In genomic region chr10:21196646-21197116, GRCm38 (mm10) we compare ENCODE assay signal across 12 mouse cellular contexts. TPM values are rescaled to one million over a fixed set of nuclear protein-coding genes. Genes with fewer than 3 reads are reported as not detected.
DNase-seq lines count a peak whose midpoint lies in the region; ATAC-seq and TF ChIP-seq lines count a peak whose summit lies in the region.
"Had no signal": no experiment of that assay in that cellular context is flagged by ENCODE, and none has a peak within 500 bp of the region (broad histone marks: within the 10 kb centered on the region; RNA-seq: fewer than 3 reads in every experiment).

No protein-coding gene starts in this region.

- TF ChIP-seq EP300 in liver, postnatal 0 days (IDR thresholded peaks at IDR 0.05; ENCODE audit: low read depth): peak; percentile 97

- peak overlapping the region; percentile 14; the same call in 1 of the 2 replicates for H3K4me2 ChIP-seq in heart, embryonic 11.5 days
- H3K4me2 ChIP-seq in liver, postnatal 0 days (ENCODE audit: low read depth, low read length): peak overlapping the region; percentile 54

- WGBS in heart, embryonic 11.5 days (ENCODE audit: insufficient replicate concordance): 38% methylated on average over 8 of the region's 8 CpGs
- WGBS in liver, postnatal 0 days (ENCODE audit: insufficient replicate concordance): 36% methylated on average over 8 of the region's 8 CpGs
- WGBS in midbrain, embryonic 10.5 days: 93% methylated on average over 8 of the region's 8 CpGs

- no peaks in the 10 kb centered on the region; the same call in 1 of the 2 replicates for H3K4me1 ChIP-seq in heart, embryonic 11.5 days (ENCODE audit: control insufficient read depth, insufficient read depth, low read length)
- peaks cover 73% of the 10 kb centered on the region for H3K4me1 ChIP-seq in erythroblast, embryonic 14.5 days (ENCODE audit: control insufficient read depth)
- H3K4me1 ChIP-seq in liver, postnatal 0 days (ENCODE audit: insufficient read depth): peaks cover 26% of the 10 kb centered on the region
- H3K4me1 ChIP-seq in midbrain, embryonic 10.5 days: peaks cover 13% of the 10 kb centered on the region

- 0 out of 2 replicates have a peak, but pooled peaks have one; percentile 7 for TF ChIP-seq CTCF in liver, postnatal 0 days (IDR thresholded peaks at IDR 0.05; ENCODE audit: low read depth)

- H3K36me3 ChIP-seq in heart, embryonic 11.5 days (ENCODE audit: control insufficient read depth, insufficient read depth, low read length): no peaks in the 10 kb centered on the region
- no peaks in the 10 kb centered on the region for H3K36me3 ChIP-seq in erythroblast, embryonic 14.5 days (ENCODE audit: control insufficient read depth)
- no peaks in the 10 kb centered on the region for H3K36me3 ChIP-seq in liver, postnatal 0 days (replicated peaks; ENCODE audit: insufficient read depth, low read length)
- no peaks in the 10 kb centered on the region for H3K36me3 ChIP-seq in midbrain, embryonic 10.5 days
- H3K36me3 ChIP-seq: embryonic facial prominence, embryonic 10.5 days had no signal

- H3K4me3 ChIP-seq in heart, embryonic 11.5 days (ENCODE audit: low read depth, low read length): no peak overlapping the region
- H3K4me3 ChIP-seq in erythroblast, embryonic 14.5 days (replicated peaks): peak overlapping the region; percentile 49
- 0 out of 2 replicates have a peak overlapping the region, but pooled peaks have one; percentile 8 for H3K4me3 ChIP-seq in liver, postnatal 0 days (ENCODE audit: low read depth, low read length)
- no peak overlapping the region for H3K4me3 ChIP-seq in midbrain, embryonic 10.5 days
- H3K4me3 ChIP-seq: embryonic facial prominence, embryonic 10.5 days; myocyte had no signal

- H3K9ac ChIP-seq in heart, embryonic 11.5 days (ENCODE audit: low read depth, low read length): no peak overlapping the region
- peak overlapping the region; percentile 44; the same call in 1 of the 2 replicates for H3K9ac ChIP-seq in liver, postnatal 0 days (replicated peaks)

- 0 out of 2 replicates have a peak, but pooled peaks have one; percentile 59 for ATAC-seq in heart, embryonic 11.5 days (replicated peaks; ENCODE audit: insufficient number of reproducible peaks, low FRiP score, low TSS enrichment)
- ATAC-seq in liver, postnatal 0 days: peak; percentile 98
- ATAC-seq: lung, postnatal 0 days had no signal

- no peaks in the 10 kb centered on the region for H3K27me3 ChIP-seq in heart, embryonic 11.5 days (ENCODE audit: control insufficient read depth, insufficient read depth, low read length)
- no peaks in the 10 kb centered on the region for H3K27me3 ChIP-seq in erythroblast, embryonic 14.5 days (ENCODE audit: control insufficient read depth)
- no peaks in the 10 kb centered on the region for H3K27me3 ChIP-seq in liver, postnatal 0 days (ENCODE audit: insufficient read depth, low read length)
- H3K27me3 ChIP-seq in midbrain, embryonic 10.5 days (ENCODE audit: low read depth, poor library complexity, severe bottlenecking): no peaks in the 10 kb centered on the region; the same call in 1 of the 2 replicates

- H3K9me3 ChIP-seq in heart, embryonic 11.5 days (replicated peaks; ENCODE audit: control insufficient read depth, low read length): peaks cover 3% of the 10 kb centered on the region; the same call in 1 of the 2 replicates
- no peaks in the 10 kb centered on the region for H3K9me3 ChIP-seq in erythroblast, embryonic 14.5 days (ENCODE audit: control insufficient read depth, low read length)
- H3K9me3 ChIP-seq in liver, postnatal 0 days (ENCODE audit: low read length): no peaks in the 10 kb centered on the region
- 0 out of 2 replicates have a peak, but pooled peaks cover 4% of the 10 kb centered on the region for H3K9me3 ChIP-seq in midbrain, embryonic 10.5 days (replicated peaks)
- H3K9me3 ChIP-seq: embryonic facial prominence, embryonic 10.5 days had no signal

- no peak for DNase-seq in heart, adult 9 months (ENCODE audit: low spot score in 2 of 2)
- peak; percentile 73 for DNase-seq in liver, postnatal 0 days
- DNase-seq in thymus, postnatal 0 days (ENCODE audit: low spot score): peak; percentile 75
- DNase-seq in gastrocnemius, adult 8-10 months (ENCODE audit: low spot score in 2 of 2): no peak
- DNase-seq in midbrain, embryonic 10.5 days (ENCODE audit: low spot score): no peak
- DNase-seq in gastrocnemius, postnatal 10 days: no peak
- DNase-seq: kidney, adult 2 months had no signal

- H3K27ac ChIP-seq in heart, embryonic 11.5 days (ENCODE audit: low read depth, low read length): no peak overlapping the region
- peak overlapping the region; percentile 75 for H3K27ac ChIP-seq in liver, postnatal 0 days (ENCODE audit: low read depth)
- no peak overlapping the region for H3K27ac ChIP-seq in midbrain, embryonic 10.5 days (replicated peaks)
- H3K27ac ChIP-seq: embryonic facial prominence, embryonic 10.5 days had no signal

RNA-seq across cellular contexts. Expression of gene Myb, which starts 35.9 kb away (rescaled TPM):
- 1.1 and 1.9 TPM in 2 replicates for polyA plus RNA-seq in heart, embryonic 11.5 days (2014; fragmentation: Nextera tagmentation; extraction: Ambion mirVana)
- polyA plus RNA-seq in erythroblast, embryonic 14.5 days (2012): 0.08 and 0.09 TPM in 2 replicates
- polyA plus RNA-seq in liver, postnatal 0 days (2015; fragmentation: Nextera tagmentation; extraction: Ambion mirVana): 10.0 and 11.1 TPM in 2 replicates
- 183 and 202 TPM in 2 replicates for polyA plus RNA-seq in thymus, postnatal 0 days (2015; fragmentation: Nextera tagmentation; extraction: Ambion mirVana)
- total RNA-seq in gastrocnemius, adult 8-10 months (2022): under 1 TPM in 1 of 4 experiments, not detected in 3; 0.19 TPM
- 5.1 and 6.8 TPM in 2 replicates for polyA plus RNA-seq in midbrain, embryonic 10.5 days (2016; fragmentation: Nextera tagmentation; extraction: Ambion mirVana)
- total RNA-seq in gastrocnemius, postnatal 10 days (2021): 1 to 10 TPM in 1 of 2 experiments, under 1 TPM in 1; 0.82 to 2.6 TPM

Comparison
In these comparisons a context has a peak if more than half of its experiments do, and no peak if none do; other contexts are left out.
1. H3K4me3 ChIP-seq: peak in erythroblast, embryonic 14.5 days (single experiment) and liver, postnatal 0 days (single experiment); none in heart, embryonic 11.5 days (single experiment) and midbrain, embryonic 10.5 days (single experiment).
2. DNase-seq: peak in liver, postnatal 0 days (single experiment) and thymus, postnatal 0 days (single experiment); none in heart, adult 9 months (0 of 2), gastrocnemius, adult 8-10 months (0 of 2), midbrain, embryonic 10.5 days (single experiment) and gastrocnemius, postnatal 10 days (single experiment).
3. RNA of gene Myb, which starts 35.9 kb away (polyA plus RNA-seq): 183 to 202 TPM in thymus, postnatal 0 days; 10.0 to 11.1 TPM in liver, postnatal 0 days, 5.1 to 6.8 TPM in midbrain, embryonic 10.5 days, 1.1 to 1.9 TPM in heart, embryonic 11.5 days and 0.08 to 0.09 TPM in erythroblast, embryonic 14.5 days; every median in the first group is over 10 times any median in the second.